Mouse (Mus musculus): Measurements from ENCODE around the gene Akap8l.
A peak's percentile ranks its signal among the peaks of the same experiment; 100 is the strongest.

The Akap8l gene

GRCm38 (mm10) chr17:32356766-32357760 lies 6.7 kb upstream of the Akap8l start:
- no peak for DNase-seq

- DNase-seq = no peak
These were observed 5.9 kb upstream of the Akap8l start for GRCm38 (mm10) chr17:32356281-32356680.

DNA sequence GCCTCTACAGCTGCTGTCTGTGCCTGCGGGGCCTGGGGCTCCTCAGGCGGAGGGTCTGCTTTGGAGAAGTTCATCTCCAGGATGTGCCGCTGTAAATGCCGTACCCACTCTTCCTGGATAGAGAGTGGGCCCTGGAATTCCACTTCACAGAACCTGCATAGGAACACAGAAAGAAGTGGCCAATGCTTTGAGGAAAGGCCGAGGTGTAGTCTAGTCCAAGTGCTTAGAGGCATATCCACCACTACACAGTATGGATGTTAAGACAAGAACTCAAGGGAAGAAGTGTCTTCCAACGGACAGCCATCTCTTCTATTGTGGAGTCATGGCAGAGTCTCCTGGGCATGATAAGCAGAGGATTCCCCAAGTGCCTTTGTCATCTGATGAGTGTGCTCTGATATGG lies 4.6 kb upstream of the Akap8l start:
- DNase-seq = no peak

- peak; percentile 38 to 47 for DNase-seq
These were observed 3.8 kb upstream of the Akap8l start for GRCm38 (mm10) chr17:32354211-32354610.

- DNase-seq = peak; percentile 93 to 96
These were observed 3.3 kb upstream of the Akap8l start for GRCm38 (mm10) chr17:32353696-32354095.

GRCm38 (mm10) chr17:32351726-32352125 lies 1.3 kb upstream of the Akap8l start:
- no peak for DNase-seq

- DNase-seq = no peak
These were observed 862 bp upstream of the Akap8l start for GRCm38 (mm10) chr17:32351269-32351668.

GRCm38 (mm10) chr17:32349851-32350381 lies 491 bp downstream of the Akap8l start:
- DNase-seq = no peak

DNA sequence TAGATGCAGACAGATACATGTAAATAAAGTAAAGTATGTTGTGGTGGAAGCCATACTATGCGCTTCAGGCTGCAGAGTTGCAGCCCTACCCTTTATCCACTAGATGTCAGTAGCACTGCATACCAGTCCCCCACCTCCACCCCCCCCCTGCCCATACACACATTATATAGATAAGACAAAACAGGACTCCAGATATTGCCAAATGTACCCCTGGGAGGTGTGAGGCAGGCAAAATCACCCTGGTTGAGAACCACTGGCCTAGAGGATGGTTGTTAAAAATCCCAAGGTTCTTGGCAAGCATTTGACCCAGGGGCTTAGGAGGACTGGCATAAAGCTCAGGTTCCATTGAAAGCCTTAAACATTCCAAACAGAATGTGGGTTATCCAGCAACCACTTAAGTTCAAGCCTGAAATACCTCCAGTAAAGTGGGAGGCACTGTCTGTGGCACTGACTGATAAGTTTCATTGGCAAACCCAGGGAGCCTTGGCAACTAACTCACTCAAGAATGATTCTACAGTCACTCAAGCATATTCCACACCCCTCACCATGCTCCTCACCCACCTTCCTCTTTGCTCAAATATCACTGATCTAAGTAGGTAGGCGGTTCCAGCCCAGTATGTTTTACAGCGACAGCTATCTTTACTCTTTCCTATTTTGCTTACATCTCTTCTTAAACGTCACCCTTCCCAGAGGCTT lies 1.2 kb downstream of the Akap8l start:
- peak; percentile 54 to 70 for DNase-seq

DNA sequence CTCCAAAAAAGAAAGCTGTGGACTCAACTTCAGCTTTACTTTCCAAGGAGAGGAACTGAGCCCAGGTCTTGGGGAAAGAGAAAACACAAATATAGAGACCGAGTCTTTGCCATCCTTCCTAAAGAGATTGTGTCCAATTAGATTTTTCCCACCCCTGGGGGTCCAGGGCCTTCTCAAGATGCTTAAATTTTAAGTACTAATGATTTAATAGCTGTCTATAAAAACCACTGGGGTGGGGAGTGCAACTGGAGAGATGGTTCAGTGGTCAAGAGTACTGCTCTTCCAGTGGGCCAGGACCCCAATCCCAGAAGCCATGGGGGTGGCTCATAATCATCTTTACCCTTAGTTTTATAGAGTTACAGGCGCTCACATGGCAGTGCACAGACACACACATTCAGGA lies 2.0 kb downstream of the Akap8l start:
- DNase-seq = no peak

DNA sequence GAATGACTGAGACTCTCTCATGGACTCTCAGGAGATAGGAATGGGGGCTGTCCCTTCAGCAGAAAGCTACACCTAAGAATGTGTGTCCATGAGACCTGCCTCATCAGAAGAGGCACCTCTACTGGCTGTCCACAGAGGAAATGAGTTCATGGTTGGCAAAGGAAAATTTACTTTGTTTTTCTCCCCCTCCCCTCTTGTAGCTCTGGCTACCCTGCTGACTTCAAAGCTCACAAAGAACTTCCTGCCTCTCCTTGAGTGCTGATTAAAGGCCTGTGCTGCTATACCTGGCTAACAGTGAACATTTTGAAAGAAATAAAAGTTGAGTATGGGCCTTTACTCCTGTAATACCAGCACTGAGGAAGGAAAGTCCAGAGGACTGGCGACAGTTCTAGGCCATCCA lies 9.3 kb downstream of the Akap8l start:
- DNase-seq = no peak

GRCm38 (mm10) chr17:32340110-32340509 lies 10.3 kb downstream of the Akap8l start:
- DNase-seq = no peak

DNA sequence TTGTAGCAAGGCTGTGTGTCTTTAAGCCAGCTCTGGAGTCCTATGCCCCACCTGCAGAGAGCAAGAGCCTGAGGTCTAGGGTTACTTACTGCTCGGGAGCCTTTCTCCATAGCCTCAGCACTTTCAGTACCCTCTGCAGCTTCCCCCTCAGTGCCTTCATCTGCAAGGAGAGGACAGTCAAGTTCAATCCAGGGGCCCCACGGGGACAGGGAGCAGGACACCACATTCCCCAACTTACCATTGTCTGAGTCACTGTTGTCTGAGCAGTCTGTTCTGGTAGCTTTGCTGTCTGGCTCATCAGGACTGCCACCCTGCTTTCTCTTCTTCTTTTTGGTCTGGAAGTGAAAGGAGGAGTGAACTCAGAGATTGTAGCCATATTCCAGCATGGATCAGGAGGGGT lies 14.5 kb downstream of the Akap8l start:
- DNase-seq = no peak

GRCm38 (mm10) chr17:32334921-32335320 lies 15.5 kb downstream of the Akap8l start:
- DNase-seq = no peak

GRCm38 (mm10) chr17:32333675-32334303 lies 16.6 kb downstream of the Akap8l start:
- no peak for DNase-seq

GRCm38 (mm10) chr17:32327501-32327900 lies 22.9 kb downstream of the Akap8l start:
- no peak for DNase-seq

DNA sequence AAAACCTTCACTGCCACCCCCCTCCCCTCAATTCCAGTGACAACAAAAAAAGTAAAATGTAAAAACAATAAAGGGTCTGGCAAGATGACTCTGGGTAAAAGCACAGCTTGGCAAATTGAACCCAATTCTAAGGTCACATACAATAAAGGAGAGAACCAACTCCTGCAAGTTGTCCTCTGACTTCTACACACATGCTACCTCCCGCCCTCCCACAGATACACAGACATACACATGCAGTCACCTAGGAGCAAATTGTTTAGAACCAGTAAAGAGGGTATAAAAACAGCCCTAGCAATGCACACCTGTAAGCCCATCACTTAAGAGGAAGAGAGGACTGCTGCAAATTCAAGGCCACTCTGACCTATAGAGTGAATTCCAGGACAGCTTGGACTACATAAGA lies 27.6 kb downstream of the Akap8l start:
- no peak for DNase-seq

- peak; percentile 21 to 37 for DNase-seq
These were observed 28.6 kb downstream of the Akap8l start for GRCm38 (mm10) chr17:32321836-32322235.

DNA sequence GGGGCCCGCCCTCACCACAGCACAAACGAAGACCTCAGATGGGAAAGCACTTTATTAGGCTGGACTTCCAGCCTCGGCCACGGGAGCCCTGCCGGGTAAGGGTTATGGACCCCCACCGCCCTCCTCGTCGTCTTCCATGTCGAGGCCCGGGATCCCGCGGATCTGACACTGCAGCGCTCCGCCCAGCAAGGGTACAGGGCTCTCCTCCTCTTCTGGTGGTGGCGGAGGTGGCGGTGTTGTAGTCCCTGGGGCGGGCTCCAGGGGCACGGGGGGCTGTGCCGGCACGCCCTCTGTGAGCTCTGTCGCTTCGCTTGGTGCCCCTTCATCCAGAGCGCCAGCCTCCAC lies 29.0 kb downstream of the Akap8l start:
- DNase-seq = no peak

GRCm38 (mm10) chr17:32320597-32321389 lies 29.6 kb downstream of the Akap8l start, which contains the start of gene Akap8:
Akap8 (minus strand) TSS chr17:32321238.
- DNase-seq = peak; percentile 97 to 99

GRCm38 (mm10) chr17:32319950-32320349 lies 30.5 kb downstream of the Akap8l start:
- no peak for DNase-seq

GRCm38 (mm10) chr17:32317708-32318107 lies 32.7 kb downstream of the Akap8l start:
- no peak for DNase-seq
